Mouse (Mus musculus): Measurements from ENCODE around the gene Pon1.

GRCm38 (mm10) chr6:5152185-5152584 lies 41.6 kb downstream of the Pon1 start:
- TF ChIP-seq CTCF (IDR thresholded peaks at IDR 0.05; ENCODE audit: insufficient read depth, low read length), result no peak
- TF ChIP-seq POLR2A (IDR thresholded peaks at IDR 0.05; ENCODE audit: borderline replicate concordance, extremely low read depth, low read depth, low read length), result no peak

Measured in lung, adult 2 months (tissue).